Mouse (Mus musculus) urinary bladder, postnatal 4 days (tissue): ENCODE measurements around the gene Dnaja3.
"Not testable (repeated sequence)": the region's sequence is repeated elsewhere in the genome, so short reads cannot be mapped to it uniquely, and the experiment has no call there.

Experiments used
- DNase-seq, 2 experiments: peaks; one replicate each; pipeline ENCODE4 v3.0.0; 2021 to 2022; ENCODE audit warnings: low spot score in 2 of 2

Gene Dnaja3

DNA sequence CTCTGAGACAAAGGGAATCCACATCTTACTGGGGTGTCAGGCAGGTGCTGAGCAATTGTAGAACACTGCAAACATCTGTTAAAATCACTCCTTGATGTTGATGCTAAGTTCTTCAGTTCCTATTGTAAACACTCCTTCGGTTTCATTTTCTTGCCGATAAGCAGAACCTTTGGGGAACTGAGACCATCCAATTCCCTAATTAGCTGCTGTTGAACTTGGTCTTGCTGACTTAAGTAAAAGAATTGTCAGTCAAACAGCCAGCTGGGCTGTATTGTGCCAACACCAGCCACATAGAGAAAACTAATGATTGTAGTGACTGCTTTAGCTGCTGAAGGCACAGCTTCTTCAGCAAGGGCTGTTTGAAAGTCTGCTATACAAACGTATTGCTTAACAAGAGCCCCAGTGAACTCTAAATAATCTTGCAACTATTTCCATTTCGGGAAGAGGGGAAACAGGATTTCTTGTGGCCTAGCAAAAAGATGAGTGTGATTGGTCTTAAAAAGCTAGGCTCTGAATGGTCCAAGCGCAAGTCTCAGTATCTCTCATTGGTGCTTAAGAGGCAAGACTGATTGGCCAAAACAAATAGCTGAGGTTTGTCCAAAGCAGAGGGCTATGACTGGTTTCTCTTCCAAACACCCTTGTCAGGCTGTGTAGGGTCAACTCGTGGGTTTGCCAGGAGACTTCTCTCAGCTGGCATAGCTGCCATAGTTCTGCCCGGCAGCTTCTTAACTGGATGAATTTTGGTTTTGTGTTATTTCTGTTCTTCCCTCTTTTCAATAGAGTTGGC, 82.5 kb downstream of the Dnaja3 start:
- DNase-seq: no peak

DNA sequence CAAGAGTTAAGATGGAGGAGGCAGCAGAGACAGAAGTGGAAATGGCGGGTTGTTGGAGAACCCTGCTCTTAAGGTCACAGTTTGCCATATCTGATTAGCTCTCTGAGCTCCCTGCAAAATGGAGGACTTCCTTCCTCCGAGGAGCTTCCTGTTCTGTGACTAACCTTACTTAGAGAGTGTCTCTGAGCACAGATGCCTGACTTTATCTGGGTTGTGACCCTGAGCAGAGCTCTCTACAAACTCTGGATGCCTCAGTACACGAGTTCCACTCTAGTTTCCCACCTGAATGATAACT, 83.1 kb downstream of the Dnaja3 start:
- no peak for DNase-seq

DNA sequence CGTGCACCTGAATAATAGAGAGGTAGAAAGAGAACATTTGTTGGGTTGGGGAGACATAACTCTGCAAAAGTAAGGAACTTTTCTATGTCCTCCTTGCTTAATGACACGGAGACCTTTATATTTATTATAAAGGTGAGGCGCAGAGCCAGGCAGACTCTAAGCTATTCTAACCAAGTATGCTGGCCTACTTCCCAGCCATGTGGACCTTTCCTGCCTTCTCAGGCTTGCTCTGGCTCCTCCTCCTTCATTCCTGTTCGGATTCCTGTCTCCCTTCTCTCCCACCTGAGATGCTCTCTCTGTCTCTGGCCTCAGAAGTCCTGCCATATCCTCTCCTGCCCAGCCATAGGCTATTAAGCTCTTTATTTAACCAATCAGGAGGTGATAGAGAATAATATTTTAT, 85.5 kb downstream of the Dnaja3 start:
- DNase-seq: no peak

DNA sequence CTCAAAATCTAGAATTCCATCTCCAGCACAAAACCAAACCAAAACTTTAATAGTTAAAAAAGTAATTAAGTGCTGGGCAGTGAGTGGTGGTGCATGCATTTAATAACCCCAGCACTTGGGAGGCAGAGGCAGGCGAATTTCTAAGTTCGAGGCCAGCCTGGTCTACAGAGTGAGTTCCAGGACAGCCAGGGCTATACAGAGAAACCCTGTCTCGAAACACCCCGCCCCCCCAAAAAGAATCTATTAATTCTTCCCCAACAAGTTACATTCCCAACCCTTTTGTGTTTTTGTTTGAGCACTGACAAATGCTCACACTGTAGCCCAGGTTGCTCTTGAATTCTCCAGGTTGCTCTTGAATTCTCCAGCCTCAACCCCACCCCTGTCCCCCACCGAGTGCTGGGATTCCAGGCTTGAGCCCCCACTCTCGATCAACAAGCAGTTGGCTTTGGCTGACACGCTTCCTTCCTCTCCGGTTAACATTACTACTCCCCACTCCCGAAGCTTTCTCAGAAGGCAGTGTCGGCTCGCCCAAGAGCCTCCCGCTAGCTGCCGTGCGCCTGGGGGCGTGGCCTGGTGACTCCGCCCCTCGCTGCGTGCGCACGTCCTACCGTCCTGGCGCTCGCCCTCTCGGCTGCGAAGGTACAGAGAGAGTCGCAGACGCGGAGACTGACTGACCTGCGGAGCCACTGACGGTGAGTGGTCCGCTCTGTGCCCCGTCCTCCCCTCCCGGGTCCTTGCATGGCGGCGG, 86.2 kb downstream of the Dnaja3 start, which contains the start of gene Hmox2:
Gene Hmox2 (plus strand): TSS at position 582 of the 748 bp plus-strand sequence.
- DNase-seq: peak; percentile 90 to 94

DNA sequence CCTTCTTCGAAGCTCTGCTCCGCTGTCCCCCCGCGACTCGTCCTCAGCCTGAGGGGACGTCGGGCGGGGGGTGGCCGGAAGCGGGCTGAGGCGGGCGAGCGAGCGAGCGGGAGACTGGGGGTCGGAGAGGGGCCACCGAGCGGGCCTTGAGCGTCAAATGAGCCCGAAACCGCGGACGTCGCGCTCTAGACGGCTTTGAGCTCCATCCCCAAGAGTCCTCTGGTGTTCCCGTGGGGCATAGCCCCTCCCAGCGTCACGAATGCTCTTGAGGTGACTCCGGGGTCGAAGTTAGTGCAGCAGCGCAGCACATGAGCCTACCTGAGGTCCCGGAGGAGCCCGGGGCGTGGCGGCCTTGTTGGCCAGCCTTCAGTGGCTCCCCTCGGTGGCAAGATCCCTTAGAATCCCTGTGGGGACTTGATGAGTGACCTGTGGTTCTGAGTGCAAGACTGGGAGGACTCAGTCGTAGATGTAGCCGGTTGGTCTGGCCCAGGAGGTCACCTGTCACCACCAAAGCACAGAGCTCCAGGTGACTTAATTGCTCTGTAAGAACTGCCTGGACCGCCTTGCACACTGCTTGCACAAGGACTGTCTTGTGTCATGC, 86.8 kb downstream of the Dnaja3 start:
- no peak for DNase-seq

DNA sequence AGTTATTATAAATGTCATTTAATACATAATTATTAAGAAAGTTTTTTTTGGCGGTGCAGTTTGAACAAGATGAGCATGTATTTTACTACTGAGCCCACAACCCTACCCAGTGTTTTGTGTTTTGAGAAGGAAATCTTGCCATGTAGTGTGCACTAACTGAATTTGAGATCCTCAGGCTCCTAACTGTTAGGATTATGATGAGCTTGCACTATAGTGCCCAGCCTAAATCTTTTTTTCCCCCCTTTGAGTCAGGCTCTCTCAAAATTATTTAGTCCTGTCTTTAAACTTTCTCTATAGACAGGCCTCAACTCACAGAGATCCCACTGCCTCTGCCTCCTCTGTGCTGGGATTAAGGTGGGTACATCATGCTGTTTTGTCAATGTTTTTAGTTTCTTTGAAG, 87.7 kb downstream of the Dnaja3 start:
- DNase-seq: no peak

DNA sequence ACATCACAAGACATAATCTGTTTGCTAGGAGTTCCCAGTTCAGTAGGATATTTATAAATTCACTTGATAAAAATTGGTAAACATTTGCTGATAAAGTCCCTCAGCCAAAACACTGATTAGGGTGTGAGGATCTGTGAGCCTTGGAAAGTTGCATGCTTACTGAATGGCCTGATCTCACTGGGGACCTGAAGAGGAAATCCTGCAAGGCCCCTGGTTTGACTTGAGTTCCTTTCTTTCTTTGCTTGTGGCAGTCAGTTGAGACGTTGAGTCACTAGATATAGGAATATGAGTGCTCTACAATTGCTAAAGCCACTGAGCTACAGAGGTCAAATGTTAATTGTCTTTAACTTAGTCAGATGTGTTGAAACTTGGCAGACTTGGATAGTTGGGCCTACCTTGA, 88.2 kb downstream of the Dnaja3 start:
- no peak for DNase-seq

DNA sequence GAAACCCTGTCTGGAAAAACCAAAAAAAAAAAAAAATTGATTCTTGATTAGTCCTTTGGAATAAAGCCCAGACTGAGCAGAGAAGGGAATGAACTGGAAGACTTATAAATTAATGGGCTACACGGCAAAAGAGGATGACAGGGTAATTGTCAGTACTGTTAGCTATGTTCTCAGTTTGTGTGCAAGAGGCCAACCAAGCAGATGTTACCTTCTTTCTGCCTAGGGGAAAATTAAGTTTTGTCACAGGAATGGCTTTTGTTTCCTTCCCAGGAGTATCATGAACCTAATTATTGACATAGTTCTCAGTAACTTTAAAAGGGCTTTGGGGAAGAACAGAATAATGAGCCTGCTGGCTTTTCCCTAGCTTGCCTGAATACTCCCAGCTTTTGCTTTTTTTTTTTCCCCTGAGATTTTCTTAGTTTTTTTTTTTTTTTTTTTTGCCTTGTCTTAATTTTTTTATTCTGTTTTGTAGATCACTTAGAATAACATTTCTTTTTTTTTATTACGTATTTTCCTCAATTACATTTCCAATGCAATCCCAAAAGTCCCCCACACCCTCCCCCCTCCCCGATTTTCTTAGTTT, 91.1 kb downstream of the Dnaja3 start:
- DNase-seq: no peak

DNA sequence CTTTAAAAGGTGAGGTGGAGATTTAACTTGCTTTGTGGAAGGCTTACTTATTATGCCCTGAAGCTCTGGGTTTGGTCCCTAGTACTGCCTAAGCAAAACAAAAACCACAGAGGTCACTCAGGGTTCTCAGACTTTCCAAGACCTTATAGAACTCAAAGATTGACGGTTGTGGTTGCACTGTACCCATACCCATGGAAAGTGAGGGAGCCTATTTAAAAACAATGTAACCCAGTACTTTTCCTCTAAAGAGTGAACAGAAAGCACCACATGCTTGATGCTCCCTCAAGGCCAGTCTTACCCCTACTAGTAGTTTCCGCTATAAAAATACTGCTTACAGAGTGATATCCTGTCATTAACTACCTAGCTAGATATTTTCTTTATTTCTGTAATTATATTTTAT, 96.5 kb downstream of the Dnaja3 start:
- DNase-seq: no peak

DNA sequence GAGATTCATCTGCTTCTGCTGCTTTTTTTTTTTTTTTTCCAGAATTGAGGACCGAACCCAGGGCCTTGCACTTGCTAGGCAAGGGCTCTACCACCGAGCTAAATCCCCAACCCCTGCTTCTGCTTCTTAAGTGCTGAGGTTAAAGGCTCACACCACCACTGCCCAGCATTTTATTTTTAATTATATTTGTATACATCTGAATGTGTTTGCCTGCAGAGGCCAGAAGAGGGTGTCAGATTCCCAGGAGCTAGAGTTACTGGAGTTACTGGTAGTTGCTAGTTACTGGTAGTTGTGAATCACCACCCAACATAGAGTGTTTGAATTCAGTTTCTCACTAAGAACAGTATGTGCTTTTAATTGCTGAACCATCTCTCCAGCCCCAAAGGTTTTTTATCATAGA, 100.2 kb downstream of the Dnaja3 start:
- DNase-seq: no peak

DNA sequence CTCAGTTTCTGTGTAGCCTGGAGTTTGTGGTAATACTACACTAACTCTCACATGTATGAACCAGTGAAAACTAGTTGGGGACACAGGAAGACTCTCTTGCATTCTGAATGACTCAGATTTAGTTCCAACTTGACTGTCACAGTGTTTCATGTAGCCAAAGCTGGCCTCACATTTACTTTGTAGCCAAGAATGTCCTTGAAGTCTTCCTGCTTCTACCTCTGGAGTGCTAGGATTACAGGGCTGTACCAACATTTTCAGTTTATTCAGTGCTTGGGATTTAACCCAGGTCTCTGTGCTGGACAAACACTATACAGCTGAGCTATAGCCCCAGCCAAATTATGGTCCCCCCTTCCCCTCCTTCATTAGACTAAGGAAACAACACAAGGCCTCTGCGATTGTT, 102.4 kb downstream of the Dnaja3 start:
- DNase-seq: no peak

DNA sequence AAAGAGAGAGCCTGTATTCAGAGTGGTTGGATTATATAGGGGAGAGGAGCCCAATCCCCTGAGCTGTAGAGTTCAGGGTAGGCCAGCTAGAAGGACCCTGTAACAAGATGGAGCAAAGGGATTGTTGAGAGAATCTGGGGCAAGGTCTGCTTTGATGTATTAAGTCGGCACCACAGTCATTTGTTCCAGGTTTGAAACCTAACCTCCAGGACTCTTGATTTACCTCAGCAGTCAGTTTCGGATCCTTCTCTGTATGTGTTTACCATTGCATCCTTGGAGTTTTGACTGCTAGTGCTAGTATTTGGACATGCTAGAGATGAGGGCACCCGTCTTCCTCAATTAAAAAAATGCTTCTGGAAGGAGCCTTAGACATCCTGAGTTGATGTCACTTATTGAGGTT, 112.4 kb downstream of the Dnaja3 start:
- DNase-seq: no peak

DNA sequence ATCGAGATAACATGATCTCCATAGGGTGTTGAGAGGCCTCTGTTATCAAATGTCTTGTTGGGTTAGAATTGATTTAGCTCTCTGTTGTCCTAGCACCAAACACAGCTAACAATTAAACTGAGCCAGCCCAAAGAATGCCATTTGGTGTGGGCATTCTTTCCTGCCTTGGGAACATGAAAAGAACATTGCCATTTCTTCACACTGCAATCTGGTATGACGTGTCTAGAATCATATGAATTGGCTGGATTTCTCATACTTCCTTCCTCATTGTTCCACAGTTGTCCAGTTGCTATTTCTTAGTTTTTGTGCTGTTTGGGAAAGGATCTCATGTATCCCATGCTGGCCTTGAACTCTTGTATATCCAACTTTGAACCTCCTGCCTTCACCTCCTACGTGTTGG, 114.3 kb downstream of the Dnaja3 start:
- DNase-seq: no peak

DNA sequence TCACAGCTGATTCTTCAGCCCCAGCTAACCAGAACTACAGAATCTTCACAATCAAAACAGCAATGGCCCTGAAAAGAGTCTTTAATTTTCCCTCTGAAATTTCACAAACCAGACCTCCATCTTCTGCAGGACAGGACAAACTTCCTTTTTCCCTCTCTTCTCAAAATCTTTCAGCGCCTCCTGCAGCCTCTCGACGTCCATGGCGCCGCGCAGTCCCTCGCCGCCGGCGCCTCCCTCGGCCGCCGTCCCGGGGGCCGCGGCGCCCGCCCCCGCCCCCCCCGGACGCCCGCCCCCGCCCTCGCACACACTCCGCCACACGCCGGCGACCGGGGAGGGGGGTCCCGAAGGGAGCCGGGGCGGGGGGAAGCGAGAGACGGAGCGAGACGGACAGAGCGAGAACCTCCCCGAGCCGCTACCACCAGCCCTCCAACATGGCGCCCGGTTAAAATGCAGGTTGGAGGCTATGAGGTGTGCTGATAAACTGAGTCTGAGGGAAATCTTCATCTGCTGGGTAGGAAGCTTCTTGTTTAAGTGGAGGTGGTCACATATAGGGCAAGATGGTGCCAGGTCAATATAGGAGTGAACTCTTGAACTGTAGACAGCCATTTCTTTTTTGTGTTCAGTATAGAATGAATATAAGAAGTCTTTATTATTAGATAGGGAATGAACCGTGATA, 117.0 kb downstream of the Dnaja3 start:
- not testable (repeated sequence) for DNase-seq
